Mouse (Mus musculus) intestine, postnatal 0 days (tissue): Measurements from ENCODE around the gene Aadacl2. TPM values are rescaled to one million over a fixed set of nuclear protein-coding genes. Genes with fewer than 3 reads are reported as not detected.
A peak's percentile ranks its signal among the peaks of the same experiment; 100 is the strongest.

ENCODE experiments used
- ATAC-seq: fragments of 200-750 bp; cut with Nextera tagmentation; 2 replicates; pipeline ENCODE4 v1.8.0; 2017; ENCODE audit warnings: mild to moderate bottlenecking, moderate TSS enrichment, moderate library complexity
- H3K27ac ChIP-seq: fragments of 300-500 bp; sonication (generic); 2 replicates; pipeline ENCODE4 v1.5.1; 2014; ENCODE audit warnings: mild to moderate bottlenecking, low read depth, low read length, moderate library complexity
- H3K27me3 ChIP-seq: fragments of 300-500 bp; sonication (generic); replicated peaks from 2 replicates; pipeline ENCODE4 v1.6.1; 2014; ENCODE audit warnings: low read length, mixed read lengths; ENCODE audit not compliant: control insufficient read depth, insufficient read depth
- H3K36me3 ChIP-seq: fragments of 300-500 bp; sonication (generic); 2 replicates; pipeline ENCODE4 v1.6.1; 2014; ENCODE audit warnings: mild to moderate bottlenecking, moderate library complexity; ENCODE audit not compliant: control insufficient read depth, insufficient read depth
- H3K4me1 ChIP-seq: fragments of 300-500 bp; sonication (generic); replicated peaks from 2 replicates; pipeline ENCODE4 v1.6.1; 2014; ENCODE audit warnings: antibody characterized with exemption, low read length, mixed read lengths; ENCODE audit not compliant: control insufficient read depth, insufficient read depth
- H3K4me2 ChIP-seq: fragments of 300-500 bp; sonication (generic); replicated peaks from 2 replicates; pipeline ENCODE4 v1.6.1; 2014; ENCODE audit warnings: low read depth, mild to moderate bottlenecking, moderate library complexity
- H3K4me3 ChIP-seq: fragments of 300-500 bp; sonication (generic); 2 replicates; pipeline ENCODE4 v1.5.1; 2014; ENCODE audit warnings: low read depth, low read length
- H3K9ac ChIP-seq: fragments of 300-500 bp; sonication (generic); 2 replicates; pipeline ENCODE4 v1.6.1; 2014; ENCODE audit warnings: mild to moderate bottlenecking, low read depth, low read length
- H3K9me3 ChIP-seq: fragments of 300-500 bp; sonication (generic); 2 replicates; pipeline ENCODE4 v1.6.1; 2016; ENCODE audit warnings: mixed run types; ENCODE audit not compliant: control insufficient read depth
- CTCF ChIP-seq: sonication (generic); IDR thresholded peaks from 2 replicates; pipeline ENCODE4 v1.5.1; 2016; ENCODE audit warnings: low read depth, mild to moderate bottlenecking, control low read depth, antibody characterized with exemption, moderate library complexity
- WGBS: fragments of 180-500 bp; shearing (Covaris S2); extraction: QIAGEN DNeasy Blood & Tissue Kit; methylation state at CpG from one replicate; pipeline ENCODE4 v1.1.7; 2014; 5-methylcytosine and 5-hydroxymethylcytosine counted together
- polyA plus RNA-seq: library from polyadenylated mRNA; unstranded; fragments of >200 nt; fragmentation: Nextera tagmentation; extraction: Ambion mirVana; gene quantifications from 2 replicates; pipeline ENCODE4 v1.2.1, GENCODE M21; 2015

Gene Aadacl2
- polyA plus RNA-seq, 1 experiment from 2014 or later: not detected

DNA sequence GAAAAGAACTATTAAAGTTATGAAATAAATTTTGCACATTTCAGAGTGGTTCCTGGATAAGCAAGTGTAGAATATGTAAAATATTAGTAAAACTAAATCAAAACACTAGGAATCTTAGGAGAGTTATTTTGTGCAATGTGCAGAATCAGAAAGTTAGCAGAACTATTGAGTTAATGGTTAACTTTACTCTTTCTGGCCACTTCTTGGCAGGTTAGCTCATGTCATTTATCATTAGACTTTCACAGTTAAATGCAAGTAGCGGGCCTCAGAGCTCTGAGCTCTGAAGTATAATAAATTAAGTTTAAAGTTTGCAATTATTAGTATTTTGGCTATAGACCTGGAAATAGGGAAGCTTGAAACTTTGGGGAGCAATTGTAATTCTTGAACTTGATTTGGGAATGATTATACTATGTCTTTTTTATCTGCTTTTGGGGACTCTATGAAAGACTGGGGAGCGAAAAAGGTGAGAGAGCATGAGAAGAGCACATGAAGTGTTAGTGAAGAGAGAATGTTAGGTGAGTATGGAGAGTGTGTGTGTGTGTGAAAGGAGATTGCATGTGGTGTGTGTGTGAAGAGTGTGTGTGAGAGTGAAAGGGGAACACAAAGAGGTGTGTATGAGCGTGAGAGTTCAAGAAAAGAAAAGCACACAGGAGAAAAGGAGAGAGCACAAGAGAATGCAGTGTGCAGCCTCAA is 39.8 kb downstream of the Aadacl2 start:
- TF ChIP-seq CTCF: no peak
- WGBS: 60% methylated on average over 3 of the region's 3 CpGs
- Histone ChIP-seq H3K4me3 (no peak overlapping the region), H3K27me3 (no peaks in the 10 kb centered on the region), H3K36me3 (no peaks in the 10 kb centered on the region), H3K4me2 (peak overlapping the region; percentile 9; the same call in 1 of the 2 replicates), H3K27ac (no peak overlapping the region), H3K9ac (no peak overlapping the region), H3K4me1 (no peaks in the 10 kb centered on the region), H3K9me3 (no peaks in the 10 kb centered on the region)
- ATAC-seq: no peak

GRCm38 (mm10) chr3:60053231-60053927 is 46.8 kb downstream of the Aadacl2 start:
- no peak overlapping the region for H3K9ac ChIP-seq
- TF ChIP-seq CTCF: no peak
- H3K27me3 ChIP-seq: no peaks in the 10 kb centered on the region
- WGBS: 50% methylated on average over 3 of the region's 3 CpGs
- H3K4me3 ChIP-seq: no peak overlapping the region
- 0 out of 2 replicates have a peak, but pooled peaks cover 4% of the 10 kb centered on the region for H3K4me1 ChIP-seq
- no peak overlapping the region for H3K4me2 ChIP-seq
- ATAC-seq: no peak
- no peaks in the 10 kb centered on the region for H3K36me3 ChIP-seq
- no peaks in the 10 kb centered on the region for H3K9me3 ChIP-seq
- H3K27ac ChIP-seq: no peak overlapping the region

DNA sequence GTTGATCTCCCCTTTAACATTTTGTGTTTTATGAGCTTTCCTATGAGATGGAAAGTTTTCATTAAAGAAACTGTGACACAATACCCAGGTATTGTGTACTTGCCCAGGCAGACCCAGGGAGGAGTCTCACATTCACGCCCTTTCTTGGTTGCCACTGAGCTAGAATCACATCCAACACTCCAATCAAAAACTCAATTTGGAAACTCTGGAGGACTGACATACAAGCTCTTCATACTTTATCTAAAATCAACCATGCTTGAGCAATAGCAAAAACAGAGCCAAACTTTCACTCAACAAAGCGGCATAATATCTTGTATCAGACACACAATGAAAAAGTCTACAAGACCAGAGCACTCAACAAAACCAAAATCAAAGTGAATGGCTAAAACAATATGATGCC is 47.4 kb downstream of the Aadacl2 start:
- Histone ChIP-seq H3K27me3 (no peaks in the 10 kb centered on the region), H3K4me3 (no peak overlapping the region), H3K9ac (no peak overlapping the region), H3K36me3 (no peaks in the 10 kb centered on the region), H3K4me2 (no peak overlapping the region), H3K27ac (no peak overlapping the region), H3K4me1 (0 out of 2 replicates have a peak, but pooled peaks cover 4% of the 10 kb centered on the region), H3K9me3 (no peaks in the 10 kb centered on the region)
- no peak for TF ChIP-seq CTCF
- ATAC-seq: no peak
- WGBS: 87% methylated on average over 2 of the region's 2 CpGs

DNA sequence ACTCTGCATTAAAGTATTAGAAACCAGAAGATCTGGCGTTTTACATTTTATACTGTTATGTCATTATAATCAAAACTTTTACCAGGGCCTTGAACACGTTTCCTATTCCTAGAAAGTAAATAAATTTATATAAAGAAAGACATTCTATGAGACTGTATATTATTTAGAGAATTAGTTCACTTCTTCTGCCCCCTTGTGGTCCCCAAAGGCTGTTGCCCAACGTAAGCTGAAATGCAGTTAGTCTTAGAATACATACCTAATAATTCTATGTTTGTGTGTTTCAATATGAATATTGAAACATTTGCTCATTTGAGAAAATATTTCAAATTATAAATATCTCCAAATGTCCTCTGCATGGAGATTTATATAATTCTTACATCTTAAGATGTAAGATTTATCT is 49.9 kb downstream of the Aadacl2 start:
- Histone ChIP-seq H3K4me2 (no peak overlapping the region), H3K4me1 (0 out of 2 replicates have a peak, but pooled peaks cover 4% of the 10 kb centered on the region), H3K27ac (no peak overlapping the region), H3K4me3 (no peak overlapping the region), H3K36me3 (no peaks in the 10 kb centered on the region), H3K27me3 (no peaks in the 10 kb centered on the region), H3K9me3 (no peaks in the 10 kb centered on the region), H3K9ac (no peak overlapping the region)
- no peak for ATAC-seq
- peak; percentile 69 for TF ChIP-seq CTCF
- WGBS: 23% methylated on average over 3 of the region's 3 CpGs

GRCm38 (mm10) chr3:60057070-60057808 is 50.7 kb downstream of the Aadacl2 start:
- H3K4me2 ChIP-seq: no peak overlapping the region
- no peaks in the 10 kb centered on the region for H3K9me3 ChIP-seq
- WGBS: 64% methylated on average over 2 of the region's 2 CpGs
- H3K36me3 ChIP-seq: no peaks in the 10 kb centered on the region
- no peak overlapping the region for H3K4me3 ChIP-seq
- no peak for TF ChIP-seq CTCF
- H3K27ac ChIP-seq: no peak overlapping the region
- H3K9ac ChIP-seq: no peak overlapping the region
- H3K4me1 ChIP-seq: 0 out of 2 replicates have a peak, but pooled peaks cover 4% of the 10 kb centered on the region
- ATAC-seq: peak; percentile 83
- H3K27me3 ChIP-seq: no peaks in the 10 kb centered on the region

DNA sequence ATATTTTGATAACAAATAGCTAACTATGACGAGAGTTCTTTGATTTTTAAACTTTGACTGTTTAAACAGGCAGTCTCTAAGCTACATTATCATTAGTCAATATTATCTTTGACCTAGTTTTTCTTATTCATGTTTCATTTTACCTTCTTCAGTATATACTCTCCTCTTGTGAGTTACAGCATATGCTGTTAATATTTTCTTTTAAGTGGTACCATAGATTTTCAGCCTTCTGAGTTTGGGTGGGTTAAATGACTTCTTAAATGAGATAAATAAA is 51.2 kb downstream of the Aadacl2 start:
- no peak for TF ChIP-seq CTCF
- no peak; the same call in 1 of the 2 replicates for ATAC-seq
- H3K27ac ChIP-seq: peak overlapping the region; percentile 36; the same call in 1 of the 2 replicates

More for the DNA sequence above, 51.2 kb downstream of the Aadacl2 start:
- Histone ChIP-seq H3K9me3 (no peaks in the 10 kb centered on the region), H3K4me3 (no peak overlapping the region), H3K9ac (no peak overlapping the region), H3K36me3 (no peaks in the 10 kb centered on the region), H3K4me1 (0 out of 2 replicates have a peak, but pooled peaks cover 4% of the 10 kb centered on the region), H3K27me3 (no peaks in the 10 kb centered on the region), H3K4me2 (no peak overlapping the region)
- 33% methylated on average over 1 of the region's 1 CpGs for WGBS

Other genes with a start within 250 kb of the Aadacl2 start
- not detected in 2 replicates for gene Gm8298, start 145.7 kb upstream of the Aadacl2 start, polyA plus RNA-seq
- not detected in 2 replicates for gene C130079G13Rik, start 81.5 kb upstream of the Aadacl2 start, polyA plus RNA-seq
- 190 and 203 TPM in 2 replicates for gene Aadac, start 19.0 kb downstream of the Aadacl2 start, polyA plus RNA-seq
- gene Sucnr1, start 75.1 kb downstream of the Aadacl2 start, polyA plus RNA-seq: 2.4 and 3.1 TPM in 2 replicates